Mouse (Mus musculus) small intestine, adult 2 months (tissue): ENCODE results near the gene Zswim1.

Experiments
- CTCF ChIP-seq: fragments of 200-500 bp; IDR thresholded peaks from 2 replicates; pipeline ENCODE4 v1.5.1; 2012; ENCODE audit warnings: low read depth, mild to moderate bottlenecking, control low read depth, inconsistent platforms, low read length, moderate library complexity, mixed read lengths; ENCODE audit not compliant: insufficient replicate concordance, insufficient read length; ENCODE audit errors: extremely low read depth
- POLR2A ChIP-seq: fragments of 200-500 bp; IDR thresholded peaks from 2 replicates; pipeline ENCODE4 v1.6.1; 2012; ENCODE audit warnings: low read depth, mild to moderate bottlenecking, control low read depth, inconsistent platforms, low read length, moderate library complexity

DNA sequence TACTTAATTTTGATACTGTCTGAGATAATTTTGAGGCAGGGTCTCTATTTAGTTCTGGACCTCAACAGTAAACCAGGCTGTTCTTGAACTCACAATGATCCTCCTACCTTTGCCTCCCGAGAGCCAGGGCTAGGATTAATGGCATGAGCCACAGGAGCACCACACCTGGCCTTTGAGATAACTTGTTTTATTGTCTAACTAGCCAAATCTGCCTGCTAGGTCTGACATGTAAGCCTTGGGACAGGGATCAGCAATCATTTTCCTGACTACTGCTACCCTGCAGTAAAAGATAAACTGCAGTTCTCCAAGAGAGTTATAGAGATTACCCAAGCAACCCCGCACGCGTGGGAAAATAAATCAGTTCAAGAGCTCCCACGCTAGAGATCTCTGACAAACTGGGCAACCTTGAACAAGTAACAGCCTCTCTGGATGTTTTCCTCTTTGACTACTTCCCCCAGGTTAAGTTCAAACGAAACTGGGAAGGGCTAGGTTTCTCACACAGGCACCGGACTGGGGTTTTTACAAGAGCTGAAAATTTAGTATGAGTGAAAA is 37.5 kb upstream of the Zswim1 start:
- TF ChIP-seq CTCF (no peak), POLR2A (no peak)
